Mouse (Mus musculus) lung, adult 18-20 months (tissue): ENCODE results near the gene Terf2.
A peak's percentile ranks its signal among the peaks of the same experiment; 100 is the strongest.
"Not testable (repeated sequence)": the region's sequence is repeated elsewhere in the genome, so short reads cannot be mapped to it uniquely, and the experiment has no call there.

Experiments used
- DNase-seq, 2 experiments: peaks; one replicate each; pipeline ENCODE4 v3.0.0; 2022; ENCODE audit warnings: mixed read lengths in 2 of 2

The Terf2 gene

GRCm38 (mm10) chr8:107114150-107115007 lies 18.0 kb upstream of the Terf2 start:
- peak in 1 of 2 experiments; percentile 34 for DNase-seq

- no peak for DNase-seq
Observed at GRCm38 (mm10) chr8:107113209-107113608, 16.9 kb upstream of the Terf2 start.

- no peak for DNase-seq
Observed at GRCm38 (mm10) chr8:107111340-107112105, 15.2 kb upstream of the Terf2 start.

- DNase-seq: no peak
Observed at GRCm38 (mm10) chr8:107110629-107111330, 14.4 kb upstream of the Terf2 start.

DNA sequence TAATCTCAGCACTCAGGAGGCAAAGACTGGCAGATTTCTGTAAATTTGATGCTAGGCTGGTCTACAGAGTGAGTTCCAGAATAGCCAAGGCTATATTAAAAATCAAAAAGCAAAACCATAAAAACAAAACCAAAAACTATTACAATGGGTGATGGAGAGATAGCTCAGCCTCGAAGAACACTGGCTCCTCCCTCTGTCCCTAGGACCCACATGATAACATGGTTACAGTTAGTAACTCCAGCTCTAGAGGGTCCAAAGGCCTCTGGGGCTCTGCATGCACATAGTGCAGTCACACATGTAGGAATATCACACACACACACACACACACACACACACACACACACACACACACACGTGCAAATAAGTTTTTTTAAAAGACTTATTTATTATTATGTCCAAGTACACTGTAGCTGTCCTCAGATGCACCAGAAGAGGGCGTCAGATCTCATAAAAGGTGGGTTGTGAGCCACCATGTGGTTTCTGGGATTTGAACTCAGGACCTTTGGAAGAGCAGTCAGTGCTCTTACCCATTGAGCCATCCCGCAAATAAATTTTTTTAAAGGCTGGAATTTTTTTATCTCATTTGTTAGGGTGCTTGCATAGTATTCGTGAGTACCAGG lies 13.6 kb upstream of the Terf2 start:
- no peak for DNase-seq

GRCm38 (mm10) chr8:107108978-107109720 lies 12.8 kb upstream of the Terf2 start:
- no peak for DNase-seq

DNA sequence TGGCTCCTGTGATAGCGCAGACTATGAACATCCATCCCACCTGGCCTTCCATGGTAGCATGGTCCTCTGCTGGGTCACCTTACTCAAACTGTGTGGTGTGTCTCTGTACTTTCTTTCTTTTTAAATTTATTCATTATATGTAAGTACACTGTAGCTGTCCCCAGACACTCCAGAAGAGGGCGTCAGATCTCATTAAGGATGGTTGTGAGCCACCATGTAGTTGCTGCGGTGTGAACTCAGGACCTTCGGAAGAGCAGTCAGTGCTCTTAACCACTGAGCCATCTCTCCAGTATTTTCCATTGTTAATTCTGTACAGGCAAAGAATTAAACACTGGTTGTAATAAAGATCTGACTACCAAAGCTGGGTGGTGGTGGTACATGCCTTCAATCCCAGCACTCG lies 11.7 kb upstream of the Terf2 start:
- DNase-seq: not testable (repeated sequence)

- peak; percentile 69 to 79 for DNase-seq
Observed at GRCm38 (mm10) chr8:107104547-107104946, 8.2 kb upstream of the Terf2 start.

DNA sequence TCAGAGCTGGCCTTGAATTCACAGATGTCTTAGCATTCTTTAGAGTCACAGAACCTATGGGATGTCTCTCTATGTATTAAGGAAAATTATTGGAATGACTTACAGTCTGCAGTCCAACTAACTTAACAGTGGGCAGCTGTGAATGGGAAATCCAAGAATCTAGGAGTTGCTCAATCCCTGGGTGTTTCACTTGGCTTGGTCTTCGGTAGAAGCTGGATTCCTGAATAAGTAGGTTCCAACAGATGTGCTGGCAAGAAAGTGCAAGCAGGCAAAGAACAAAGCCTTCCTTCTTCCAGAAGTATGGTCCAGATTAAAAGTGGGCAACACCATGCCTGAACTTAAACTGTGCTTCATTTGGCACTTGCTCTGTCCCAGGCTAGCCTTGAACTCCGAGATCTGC lies 4.3 kb upstream of the Terf2 start:
- peak in 1 of 2 experiments; percentile 32 for DNase-seq

GRCm38 (mm10) chr8:107095717-107096365 lies 506 bp downstream of the Terf2 start:
- DNase-seq: no peak

GRCm38 (mm10) chr8:107090531-107090930 lies 5.8 kb downstream of the Terf2 start:
- DNase-seq: no peak

DNA sequence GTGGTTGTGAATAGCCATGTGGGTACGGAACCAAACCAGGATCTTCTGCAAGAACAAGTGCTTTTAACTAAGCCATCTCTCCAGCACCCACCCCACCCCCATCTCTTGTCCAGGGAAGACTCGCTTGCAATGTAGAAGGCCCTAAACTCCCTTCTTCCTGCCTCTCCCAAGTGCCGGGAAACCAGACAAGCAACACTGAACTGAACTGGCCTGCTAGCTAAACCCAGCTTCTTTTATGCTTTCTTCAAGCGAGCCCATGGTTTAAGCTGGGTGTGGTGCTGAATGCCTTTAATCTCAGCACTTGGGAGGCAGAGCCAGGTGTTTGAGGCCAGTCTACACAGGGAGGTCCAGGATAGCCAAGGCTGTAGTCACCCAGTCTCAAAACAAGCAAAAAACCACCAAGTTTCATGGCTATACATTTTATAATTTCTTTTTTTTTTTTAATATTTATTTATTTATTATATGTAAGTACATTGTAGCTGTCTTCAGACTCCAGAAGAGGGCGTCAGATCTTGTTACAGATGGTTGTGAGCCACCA lies 7.8 kb downstream of the Terf2 start:
- DNase-seq: no peak

DNA sequence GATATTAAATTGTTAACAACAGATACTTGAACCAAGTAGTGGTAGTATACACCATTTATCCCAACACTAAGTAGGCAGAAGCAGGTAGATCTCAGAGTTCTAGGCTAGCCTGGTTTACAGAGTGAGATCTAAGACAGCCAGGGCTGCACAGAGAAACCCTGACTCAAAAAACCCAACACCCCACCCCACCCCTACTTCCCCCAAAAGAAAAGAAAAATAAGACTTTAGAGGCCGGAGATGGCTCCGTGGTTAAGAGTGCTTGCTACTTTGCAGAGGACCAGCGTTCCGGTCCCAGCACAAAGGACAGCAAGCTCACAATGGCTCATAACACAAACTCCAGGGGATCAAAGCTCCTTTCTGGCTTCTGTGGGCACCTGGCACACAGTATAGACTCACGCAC lies 10.3 kb downstream of the Terf2 start:
- no peak for DNase-seq

GRCm38 (mm10) chr8:107085358-107085757 lies 11.0 kb downstream of the Terf2 start:
- no peak for DNase-seq

DNA sequence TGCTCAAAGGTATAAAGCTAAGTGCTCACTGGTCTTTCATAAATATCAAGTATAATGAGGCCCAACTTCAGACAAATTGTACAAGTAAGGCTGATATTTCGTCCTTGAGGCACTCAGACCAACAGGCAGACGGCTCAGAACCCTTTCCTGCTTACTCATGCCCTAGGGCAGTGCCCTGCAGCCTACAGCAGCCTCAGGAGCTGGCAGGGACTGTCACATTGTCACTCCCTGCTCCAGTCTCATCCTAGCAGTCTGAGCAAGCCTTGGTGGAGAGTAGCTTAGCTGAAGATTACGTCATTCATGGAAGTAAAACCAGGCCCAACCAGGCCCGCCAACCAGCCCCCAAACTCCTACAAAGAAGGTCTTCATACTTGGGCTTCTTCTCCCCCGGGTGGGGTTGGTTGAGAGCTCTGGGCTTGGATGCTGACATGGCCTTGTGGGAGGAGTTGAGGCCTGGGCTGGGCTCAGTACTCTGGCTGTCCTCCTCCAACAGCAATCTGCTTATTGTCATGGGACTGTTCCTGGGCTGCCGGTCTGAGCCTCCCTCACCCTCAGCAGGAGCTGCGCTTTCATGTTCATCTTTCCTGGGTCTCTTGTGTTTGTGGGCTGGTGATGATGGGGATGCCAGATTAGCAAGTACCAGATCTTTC lies 20.0 kb downstream of the Terf2 start:
- no peak for DNase-seq

- DNase-seq: no peak
Observed at GRCm38 (mm10) chr8:107074128-107074527, 22.2 kb downstream of the Terf2 start.

DNA sequence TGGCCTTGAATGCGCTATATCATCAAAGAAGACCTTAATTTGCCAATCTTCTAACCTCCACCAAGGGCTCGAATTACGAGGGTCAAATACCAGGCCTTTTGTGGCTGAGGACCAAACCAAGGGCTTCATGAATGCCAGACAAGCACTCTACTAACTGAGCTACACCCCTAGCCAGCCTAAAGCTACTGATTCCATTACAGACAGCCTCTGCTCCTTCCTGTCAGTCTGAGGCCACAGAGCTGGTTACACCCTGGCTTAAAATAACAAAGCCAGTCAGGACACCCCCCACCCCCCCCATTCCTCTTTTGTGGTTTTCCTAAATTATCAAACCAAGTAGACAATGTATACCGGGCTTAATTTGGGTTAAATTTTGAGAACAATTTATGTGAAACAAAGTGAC lies 22.6 kb downstream of the Terf2 start:
- DNase-seq: no peak

DNA sequence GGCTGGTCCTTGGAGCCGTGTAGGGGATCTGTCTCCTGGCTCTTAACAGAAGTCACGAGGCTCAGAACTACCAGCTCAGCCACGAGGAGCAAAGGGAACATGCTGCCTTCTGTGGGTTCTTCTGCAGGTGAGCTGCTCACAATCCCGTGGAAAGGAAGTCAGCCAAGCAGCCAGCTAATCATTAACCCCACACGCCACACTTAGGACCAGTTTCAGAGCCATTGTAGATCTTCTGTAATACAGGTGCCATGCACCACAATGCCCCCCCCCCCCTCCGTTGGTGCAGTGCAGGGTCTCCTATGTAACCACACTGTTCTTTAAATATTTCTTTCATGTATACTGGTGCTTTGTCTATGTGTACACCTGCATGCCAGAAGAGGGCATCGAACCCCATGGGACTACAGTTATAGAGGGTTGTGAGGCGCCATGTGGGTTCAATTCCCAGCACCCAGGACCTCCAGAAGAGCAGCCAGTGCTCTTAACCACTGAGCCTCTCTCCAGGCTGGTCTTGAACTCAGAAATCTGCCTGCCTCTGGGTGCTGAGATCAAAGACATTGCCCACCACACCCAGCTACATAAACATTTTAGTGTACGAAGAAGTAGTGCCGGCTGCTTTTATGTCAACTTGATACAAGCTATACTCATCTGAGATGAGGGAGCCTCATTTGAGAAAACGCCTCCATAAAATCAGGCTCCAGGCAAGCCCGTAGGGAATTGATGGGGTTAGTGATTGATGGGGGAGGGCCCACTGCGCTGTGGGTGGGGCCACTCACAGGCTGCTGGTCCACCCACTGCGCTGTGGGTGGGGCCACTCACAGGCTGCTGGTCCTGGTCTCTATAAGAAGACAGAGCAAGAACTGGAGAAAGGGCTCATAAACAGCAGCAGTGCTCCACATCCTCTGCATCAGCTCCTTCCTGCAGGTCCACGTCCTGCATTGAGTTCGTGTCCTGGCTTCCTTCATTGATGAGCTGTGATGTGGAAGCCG lies 30.5 kb downstream of the Terf2 start, which contains the start of gene Tmed6:
Gene Tmed6 (minus strand): TSS at position 134 of the 986 bp plus-strand sequence.
- peak; percentile 41 to 53 for DNase-seq

DNA sequence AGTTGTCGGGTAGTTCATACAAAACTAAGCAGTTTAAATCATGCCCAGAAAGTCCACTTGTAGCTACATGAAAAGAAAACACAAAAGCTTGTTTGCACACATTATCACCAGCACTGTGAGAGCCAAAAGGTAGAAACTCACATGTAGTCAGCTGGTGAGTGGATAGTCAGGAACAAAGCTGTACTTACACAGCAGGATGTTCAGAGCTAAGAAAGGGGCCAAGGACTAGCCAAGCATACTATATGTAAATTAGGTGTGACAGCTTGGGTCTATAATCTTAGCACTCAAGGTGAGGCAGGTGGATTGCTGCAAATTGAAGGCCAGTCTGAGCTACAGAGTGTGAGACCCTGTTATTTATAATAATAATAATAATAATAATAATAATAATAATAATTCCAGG lies 33.7 kb downstream of the Terf2 start:
- no peak for DNase-seq
